Mouse (Mus musculus) cerebellum, postnatal 10 days (tissue): Measurements from ENCODE around the gene Arhgap19.

ENCODE experiments used
- DNase-seq, 2 experiments: peaks; one replicate each; pipeline ENCODE4 v3.0.0; 2021; ENCODE audit warnings: mixed read lengths in 2 of 2

Arhgap19 gene

GRCm38 (mm10) chr19:41738429-41738805 is 63.4 kb downstream of the Arhgap19 start:
- DNase-seq = no peak

- DNase-seq = peak; percentile 90 to 96
These were observed 64.0 kb downstream of the Arhgap19 start for GRCm38 (mm10) chr19:41737657-41738428.

GRCm38 (mm10) chr19:41734685-41735084 is 67.2 kb downstream of the Arhgap19 start:
- peak in 1 of 2 experiments; percentile 51 for DNase-seq

- DNase-seq = no peak
These were observed 76.4 kb downstream of the Arhgap19 start for GRCm38 (mm10) chr19:41725491-41725890.

- no peak for DNase-seq
These were observed 76.9 kb downstream of the Arhgap19 start for GRCm38 (mm10) chr19:41724831-41725470.

- DNase-seq = no peak
These were observed 78.5 kb downstream of the Arhgap19 start for GRCm38 (mm10) chr19:41723337-41723736.

- peak; percentile 70 to 76 for DNase-seq
These were observed 82.4 kb downstream of the Arhgap19 start for GRCm38 (mm10) chr19:41719436-41719835.
